Mouse (Mus musculus) lung, postnatal 0 days (tissue): Measurements from ENCODE around the gene Glp2r.

Experiments
- CTCF ChIP-seq: IDR thresholded peaks from 2 replicates; pipeline ENCODE4 v1.5.1; 2016; ENCODE audit warnings: antibody characterized with exemption, mild to moderate bottlenecking
- EP300 ChIP-seq: IDR thresholded peaks from 2 replicates; pipeline ENCODE4 v1.6.1; 2016; ENCODE audit warnings: antibody characterized with exemption, mild to moderate bottlenecking, control low read depth

GRCm38 (mm10) chr11:67612158-67612839 is 158.7 kb downstream of the Glp2r start:
- TF ChIP-seq CTCF, result no peak
- TF ChIP-seq EP300, result no peak
